Comparison of ENCODE assay signal across 8 mouse cellular contexts in the genomic region with DNA sequence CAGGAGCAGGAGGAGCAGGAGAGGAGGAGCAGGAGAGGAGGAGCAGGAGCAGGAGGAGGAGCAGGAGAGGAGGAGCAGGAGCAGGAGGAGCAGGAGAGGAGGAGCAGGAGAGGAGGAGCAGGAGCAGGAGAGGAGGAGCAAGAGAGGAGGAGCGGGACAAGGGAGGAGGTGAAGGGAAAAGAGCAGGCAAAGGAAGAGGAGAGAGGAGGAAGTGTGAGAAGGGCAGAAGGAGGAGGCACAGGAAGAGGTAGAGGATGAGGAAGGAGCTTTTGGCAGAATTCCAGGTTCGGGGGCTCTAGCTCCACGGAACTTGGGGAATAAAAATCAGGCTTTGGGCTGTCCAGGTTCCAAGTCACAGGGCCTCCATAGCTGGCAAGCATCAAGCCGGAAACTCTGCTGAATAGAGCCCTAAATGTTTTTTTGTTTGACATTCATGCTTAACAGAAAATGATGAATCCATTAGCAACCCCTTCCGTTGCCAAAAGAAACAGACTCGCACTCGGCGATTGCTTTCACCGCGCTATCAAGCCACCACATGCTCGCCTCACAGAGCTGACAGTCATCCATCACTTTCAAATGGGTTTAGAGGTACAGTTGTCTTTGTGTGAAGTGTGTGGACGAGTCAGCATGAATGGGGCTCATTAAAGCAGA.
A peak's percentile ranks its signal among the peaks of the same experiment; 100 is the strongest.
DNase-seq lines count a peak whose midpoint lies in the region; ATAC-seq lines count a peak whose summit lies in the region.

No protein-coding gene starts in this region.

- WGBS in liver, embryonic 11.5 days, result 35% methylated on average over 12 of the region's 12 CpGs
- 30% methylated on average over 12 of the region's 12 CpGs for WGBS in heart, embryonic 11.5 days (ENCODE audit: insufficient replicate concordance)
- 22% methylated on average over 12 of the region's 12 CpGs for whole genome bisulfite sequencing in midbrain, embryonic 16.5 days

- no peaks in the 10 kb centered on the region for H3K36me3 ChIP-seq in liver, embryonic 11.5 days (ENCODE audit: control insufficient read depth, insufficient read depth, low read length)
- no peaks in the 10 kb centered on the region for H3K36me3 ChIP-seq in heart, embryonic 11.5 days (ENCODE audit: control insufficient read depth, insufficient read depth, low read length)
- H3K36me3 ChIP-seq in midbrain, embryonic 16.5 days (ENCODE audit: control insufficient read depth, insufficient read depth, low read length), result no peaks in the 10 kb centered on the region

- H3K4me3 ChIP-seq in liver, embryonic 11.5 days (ENCODE audit: low read depth, low read length), result no peak overlapping the region
- H3K4me3 ChIP-seq in heart, embryonic 11.5 days (ENCODE audit: low read depth, low read length), result no peak overlapping the region
- H3K4me3 ChIP-seq in midbrain, embryonic 16.5 days (ENCODE audit: low read depth, low read length), result no peak overlapping the region

- H3K9me3 ChIP-seq in liver, embryonic 11.5 days (ENCODE audit: control insufficient read depth, low read length), result no peaks in the 10 kb centered on the region
- H3K9me3 ChIP-seq in heart, embryonic 11.5 days (replicated peaks; ENCODE audit: control insufficient read depth, low read length), result no peaks in the 10 kb centered on the region
- no peaks in the 10 kb centered on the region for H3K9me3 ChIP-seq in midbrain, embryonic 16.5 days (replicated peaks; ENCODE audit: control insufficient read depth, low read length, poor library complexity, severe bottlenecking)

- no peak overlapping the region for H3K9ac ChIP-seq in liver, embryonic 11.5 days (ENCODE audit: low read depth, low read length)
- H3K9ac ChIP-seq in heart, embryonic 11.5 days (ENCODE audit: low read depth, low read length), result no peak overlapping the region
- no peak overlapping the region for H3K9ac ChIP-seq in midbrain, embryonic 16.5 days (ENCODE audit: low read depth, low read length)

- ATAC-seq in liver, embryonic 11.5 days (replicated peaks; ENCODE audit: low FRiP score), result no peak
- no peak for ATAC-seq in heart, embryonic 11.5 days (replicated peaks; ENCODE audit: insufficient number of reproducible peaks, low FRiP score, low TSS enrichment)
- peak; percentile 66 for ATAC-seq in midbrain, embryonic 16.5 days

- no peak overlapping the region for H3K4me2 ChIP-seq in liver, embryonic 11.5 days
- H3K4me2 ChIP-seq in heart, embryonic 11.5 days, result peak overlapping the region; percentile 36
- peak overlapping the region; percentile 40 for H3K4me2 ChIP-seq in midbrain, embryonic 16.5 days (ENCODE audit: low read length)

- H3K27ac ChIP-seq in liver, embryonic 11.5 days (ENCODE audit: low read depth, low read length), result no peak overlapping the region
- H3K27ac ChIP-seq in heart, embryonic 11.5 days (ENCODE audit: low read depth, low read length), result no peak overlapping the region
- H3K27ac ChIP-seq in midbrain, embryonic 16.5 days (ENCODE audit: low read length), result no peak overlapping the region

- no peaks in the 10 kb centered on the region for H3K27me3 ChIP-seq in liver, embryonic 11.5 days (replicated peaks; ENCODE audit: control insufficient read depth, insufficient read depth, low read length)
- no peaks in the 10 kb centered on the region; the same call in 1 of the 2 replicates for H3K27me3 ChIP-seq in heart, embryonic 11.5 days (ENCODE audit: control insufficient read depth, insufficient read depth, low read length)
- no peaks in the 10 kb centered on the region for H3K27me3 ChIP-seq in midbrain, embryonic 16.5 days (ENCODE audit: control insufficient read depth, insufficient read depth, low read depth, low read length)

- DNase-seq in liver, result peak; percentile 14
- DNase-seq in liver, embryonic 11.5 days (ENCODE audit: low spot score), result no peak
- DNase-seq in cerebellum, postnatal 14 days, result peak; percentile 23 to 30
- peak; percentile 45 for DNase-seq in layer of hippocampus, adult 11-12 months (ENCODE audit: low spot score)
- no peak for DNase-seq in adrenal gland, postnatal 25 days
- DNase-seq in urinary bladder, postnatal 36 days (ENCODE audit: low spot score in 2 of 2), result no peak

- H3K4me1 ChIP-seq in liver, embryonic 11.5 days (replicated peaks; ENCODE audit: control insufficient read depth, insufficient read depth, low read length), result no peaks in the 10 kb centered on the region
- no peaks in the 10 kb centered on the region for H3K4me1 ChIP-seq in heart, embryonic 11.5 days (ENCODE audit: control insufficient read depth, insufficient read depth, low read length)
- H3K4me1 ChIP-seq in midbrain, embryonic 16.5 days (ENCODE audit: control insufficient read depth, insufficient read depth, low read length), result no peaks in the 10 kb centered on the region; the same call in 1 of the 2 replicates

Comparison
In these comparisons a context has a peak if more than half of its experiments do, and no peak if none do; other contexts are left out.
1. DNase-seq: peak in liver (single experiment), cerebellum, postnatal 14 days (2 of 2) and layer of hippocampus, adult 11-12 months (single experiment); none in liver, embryonic 11.5 days (single experiment), adrenal gland, postnatal 25 days (single experiment) and urinary bladder, postnatal 36 days (0 of 2).